Mouse (Mus musculus) small intestine, adult 2 months (tissue): Measurements from ENCODE around the gene Bola2.

ENCODE experiments used
- CTCF ChIP-seq: fragments of 200-500 bp; IDR thresholded peaks from 2 replicates; pipeline ENCODE4 v1.5.1; 2012; ENCODE audit warnings: low read depth, mild to moderate bottlenecking, control low read depth, inconsistent platforms, low read length, moderate library complexity, mixed read lengths; ENCODE audit not compliant: insufficient replicate concordance, insufficient read length; ENCODE audit errors: extremely low read depth
- POLR2A ChIP-seq: fragments of 200-500 bp; IDR thresholded peaks from 2 replicates; pipeline ENCODE4 v1.6.1; 2012; ENCODE audit warnings: low read depth, mild to moderate bottlenecking, control low read depth, inconsistent platforms, low read length, moderate library complexity

DNA sequence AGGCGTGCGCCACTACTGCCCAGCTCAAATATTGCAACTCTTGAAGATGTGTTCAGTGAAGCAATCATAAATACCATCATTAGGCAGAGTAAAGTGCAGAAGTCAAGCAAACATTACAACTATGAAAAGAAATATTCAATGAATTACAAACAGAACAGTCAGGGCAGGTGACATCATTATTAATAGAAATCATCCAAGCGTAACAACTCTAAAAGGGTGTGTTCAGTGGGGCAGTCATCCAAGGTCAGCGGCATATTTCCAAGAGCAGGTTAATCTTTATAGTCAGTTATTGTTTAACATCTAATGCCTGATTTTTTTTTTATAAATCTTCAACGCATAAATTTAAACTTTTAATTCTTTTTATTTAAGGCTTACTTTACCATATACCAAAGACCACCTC, 14.0 kb upstream of the Bola2 start:
- TF ChIP-seq CTCF (no peak), POLR2A (no peak)
